Mouse (Mus musculus): ENCODE data around the gene Nags.

Gene Nags

GRCm38 (mm10) chr11:102145471-102146001, at the start of gene Nags:
Nags (plus strand) TSS chr11:102145513.
- ATAC-seq (ENCODE audit: low TSS enrichment), result no peak

- no peak for ATAC-seq (ENCODE audit: low TSS enrichment)
These were observed 49.6 kb upstream of the Nags start for GRCm38 (mm10) chr11:102095676-102096075.

- ATAC-seq (ENCODE audit: low TSS enrichment), result no peak
These were observed 48.9 kb upstream of the Nags start for GRCm38 (mm10) chr11:102096446-102096845.

- ATAC-seq (ENCODE audit: low TSS enrichment), result peak; percentile 67; the same call in 1 of the 2 replicates
These were observed 48.4 kb upstream of the Nags start for GRCm38 (mm10) chr11:102096887-102097391.

GRCm38 (mm10) chr11:102101219-102101618, 44.1 kb upstream of the Nags start, which contains the start of gene Ppy:
Ppy (minus strand) TSS chr11:102101319.
- no peak for ATAC-seq (ENCODE audit: low TSS enrichment)

GRCm38 (mm10) chr11:102102485-102103258, 42.6 kb upstream of the Nags start:
- ATAC-seq (ENCODE audit: low TSS enrichment), result 0 out of 2 replicates have a peak, but pooled peaks have one; percentile 47

GRCm38 (mm10) chr11:102106911-102107310, 38.4 kb upstream of the Nags start:
- no peak for ATAC-seq (ENCODE audit: low TSS enrichment)

- no peak for ATAC-seq (ENCODE audit: low TSS enrichment)
These were observed 37.6 kb upstream of the Nags start, which contains the start of gene Pyy for GRCm38 (mm10) chr11:102107732-102108131. Pyy (minus strand) TSS chr11:102107832.

- no peak for ATAC-seq (ENCODE audit: low TSS enrichment)
These were observed 33.7 kb upstream of the Nags start for GRCm38 (mm10) chr11:102111576-102111975.

- ATAC-seq (ENCODE audit: low TSS enrichment), result no peak
These were observed 29.1 kb upstream of the Nags start for GRCm38 (mm10) chr11:102116241-102116640.

GRCm38 (mm10) chr11:102117386-102117785, 27.9 kb upstream of the Nags start:
- no peak for ATAC-seq (ENCODE audit: low TSS enrichment)

- ATAC-seq (ENCODE audit: low TSS enrichment), result no peak
These were observed 10.8 kb upstream of the Nags start for GRCm38 (mm10) chr11:102134516-102134915.

GRCm38 (mm10) chr11:102137625-102138446, 7.5 kb upstream of the Nags start:
- no peak for ATAC-seq (ENCODE audit: low TSS enrichment)

GRCm38 (mm10) chr11:102138447-102138740, 6.9 kb upstream of the Nags start:
- ATAC-seq (ENCODE audit: low TSS enrichment), result peak; percentile 34; the same call in 1 of the 2 replicates

GRCm38 (mm10) chr11:102140508-102140907, 4.8 kb upstream of the Nags start:
- ATAC-seq (ENCODE audit: low TSS enrichment), result no peak

GRCm38 (mm10) chr11:102142355-102142754, 3.0 kb upstream of the Nags start:
- no peak for ATAC-seq (ENCODE audit: low TSS enrichment)

- ATAC-seq (ENCODE audit: low TSS enrichment), result no peak
These were observed 299 bp upstream of the Nags start for GRCm38 (mm10) chr11:102144957-102145470.

- no peak for ATAC-seq (ENCODE audit: low TSS enrichment)
These were observed 692 bp downstream of the Nags start for GRCm38 (mm10) chr11:102146005-102146404.

GRCm38 (mm10) chr11:102146531-102146930, 1.2 kb downstream of the Nags start:
- no peak for ATAC-seq (ENCODE audit: low TSS enrichment)

- no peak for ATAC-seq (ENCODE audit: low TSS enrichment)
These were observed 2.1 kb downstream of the Nags start for GRCm38 (mm10) chr11:102147213-102147989.

GRCm38 (mm10) chr11:102156039-102156785, 10.9 kb downstream of the Nags start, which contains the start of gene Tmem101:
Tmem101 (minus strand) TSS chr11:102156404.
- peak; percentile 94 for ATAC-seq (ENCODE audit: low TSS enrichment)

Measured in frontal cortex, adult (tissue).